Mouse (Mus musculus) hindbrain, embryonic 13.5 days (tissue): ENCODE measurements around the gene Poldip3. TPM values are rescaled to one million over a fixed set of nuclear protein-coding genes. Genes with fewer than 3 reads are reported as not detected.
A peak's percentile ranks its signal among the peaks of the same experiment; 100 is the strongest.

Experiments used
- ATAC-seq: fragments of 200-750 bp; cut with Nextera tagmentation; 2 replicates; pipeline ENCODE4 v1.8.0; 2017; ENCODE audit warnings: moderate TSS enrichment; ENCODE audit not compliant: low FRiP score
- H3K27ac ChIP-seq: fragments of 300-500 bp; sonication (generic); 2 replicates; pipeline ENCODE4 v1.5.1; 2015; ENCODE audit warnings: inconsistent platforms, mild to moderate bottlenecking, moderate library complexity
- H3K27me3 ChIP-seq: fragments of 300-500 bp; sonication (generic); 2 replicates; pipeline ENCODE4 v1.6.1; 2015; ENCODE audit warnings: mild to moderate bottlenecking, inconsistent platforms
- H3K36me3 ChIP-seq: fragments of 300-500 bp; sonication (generic); 2 replicates; pipeline ENCODE4 v1.6.1; 2015; ENCODE audit warnings: mild to moderate bottlenecking, inconsistent platforms
- H3K4me1 ChIP-seq: fragments of 300-500 bp; sonication (generic); replicated peaks from 2 replicates; pipeline ENCODE4 v1.6.1; 2015; ENCODE audit warnings: inconsistent platforms
- H3K4me2 ChIP-seq: fragments of 300-500 bp; sonication (generic); 2 replicates; pipeline ENCODE4 v1.6.1; 2015; ENCODE audit warnings: inconsistent platforms, mild to moderate bottlenecking, moderate library complexity
- H3K4me3 ChIP-seq: fragments of 300-500 bp; sonication (generic); 2 replicates; pipeline ENCODE4 v1.5.1; 2015; ENCODE audit warnings: mild to moderate bottlenecking, inconsistent platforms
- H3K9ac ChIP-seq: fragments of 300-500 bp; sonication (generic); 2 replicates; pipeline ENCODE4 v1.6.1; 2015; ENCODE audit warnings: mild to moderate bottlenecking, inconsistent platforms
- H3K9me3 ChIP-seq: fragments of 300-500 bp; sonication (generic); 2 replicates; pipeline ENCODE4 v1.6.1; 2016; ENCODE audit warnings: inconsistent platforms
- WGBS: fragments of 180-500 bp; shearing (Covaris S2); methylation state at CpG from one replicate; pipeline ENCODE4 v1.1.7; 2015; 5-methylcytosine and 5-hydroxymethylcytosine counted together
- polyA plus RNA-seq: library from polyadenylated mRNA; unstranded; fragments of >200 nt; fragmentation: Nextera tagmentation; extraction: Ambion mirVana; gene quantifications from 2 replicates; pipeline ENCODE4 v1.2.1, GENCODE M21; 2015

The Poldip3 gene
- polyA plus RNA-seq, 1 experiment from 2014 or later, result 144 TPM

- no peaks in the 10 kb centered on the region for H3K27me3 ChIP-seq
- no peaks in the 10 kb centered on the region for H3K9me3 ChIP-seq
- H3K4me1 ChIP-seq, result peaks cover 52% of the 10 kb centered on the region
- H3K4me3 ChIP-seq, result no peak overlapping the region
- H3K9ac ChIP-seq, result peak overlapping the region; percentile 92
- H3K4me2 ChIP-seq, result 0 out of 2 replicates have a peak overlapping the region, but pooled peaks have one; percentile 73
- no peak overlapping the region for H3K27ac ChIP-seq
- peaks cover 9% of the 10 kb centered on the region; the same call in 1 of the 2 replicates for H3K36me3 ChIP-seq
- 87% methylated on average over 8 of the region's 8 CpGs for WGBS
- ATAC-seq, result no peak
These were observed 20.9 kb upstream of the Poldip3 start for GRCm38 (mm10) chr15:83169772-83170722.

DNA sequence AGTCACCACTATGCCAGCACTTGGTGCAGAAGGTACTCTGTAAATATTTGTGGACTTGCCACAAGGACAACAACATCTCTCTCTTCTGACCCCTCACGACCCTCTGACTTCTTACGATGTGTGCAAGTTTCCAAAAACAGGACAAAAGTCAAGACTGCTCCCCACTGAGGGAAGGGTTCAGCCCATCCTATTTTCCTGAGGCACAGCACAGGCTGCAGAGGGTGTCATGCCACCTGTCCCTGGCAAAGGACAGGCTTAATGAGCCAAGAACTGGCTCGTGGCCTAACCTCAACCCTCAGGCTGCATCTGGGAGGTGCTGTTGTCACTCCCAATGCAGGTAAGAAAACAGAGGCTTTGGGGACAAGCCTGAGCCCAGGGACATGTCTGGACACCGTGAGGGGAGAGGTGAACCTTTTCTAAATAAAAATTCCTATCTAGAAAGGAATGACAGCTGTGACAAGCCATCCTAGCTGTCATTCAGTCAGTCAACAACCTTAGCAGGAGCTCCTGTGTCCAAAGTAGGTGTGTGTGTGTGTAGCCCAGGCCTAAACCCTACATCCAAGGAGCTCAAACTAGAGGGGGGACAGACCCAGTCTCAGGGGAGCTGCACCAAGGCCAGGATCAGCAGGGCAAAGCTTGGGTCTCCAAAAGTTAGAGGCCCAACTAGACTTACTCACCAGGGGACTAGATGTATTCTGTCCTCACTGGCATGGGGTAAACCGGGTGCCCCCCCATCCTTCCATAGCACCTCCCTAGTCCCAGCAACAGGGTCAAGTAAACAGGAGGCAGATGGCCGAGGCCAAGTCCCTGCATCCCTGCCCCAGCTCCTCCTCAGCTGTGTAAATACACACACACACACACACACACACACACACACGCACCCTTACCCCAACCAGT, 19.9 kb upstream of the Poldip3 start:
- Histone ChIP-seq H3K4me3 (no peak overlapping the region), H3K4me2 (0 out of 2 replicates have a peak overlapping the region, but pooled peaks have one; percentile 4), H3K27me3 (no peaks in the 10 kb centered on the region), H3K36me3 (peaks cover 13% of the 10 kb centered on the region), H3K9ac (no peak overlapping the region; the same call in 1 of the 2 replicates), H3K9me3 (no peaks in the 10 kb centered on the region), H3K27ac (no peak overlapping the region), H3K4me1 (peaks cover 52% of the 10 kb centered on the region)
- no peak for ATAC-seq
- WGBS, result 82% methylated on average over 7 of the region's 7 CpGs

DNA sequence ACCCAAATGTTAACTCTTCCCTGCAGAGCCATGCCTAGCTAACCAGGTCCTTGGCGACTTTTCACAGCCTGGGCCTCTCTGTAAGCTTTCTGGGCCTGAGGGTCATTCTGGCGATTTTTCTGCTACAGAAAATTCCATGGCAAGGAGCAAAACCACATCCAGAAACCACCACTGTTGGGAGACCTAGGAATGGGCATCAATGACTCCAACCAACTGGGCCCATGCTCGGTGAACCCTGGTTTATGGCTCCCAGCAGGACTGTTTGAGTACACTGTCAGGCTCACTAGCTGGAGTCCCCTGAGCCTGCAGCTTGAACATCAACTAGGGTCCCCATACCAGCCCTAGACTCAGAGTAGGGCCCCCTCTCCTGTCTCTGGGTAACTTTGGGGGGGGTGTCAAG, 19.1 kb upstream of the Poldip3 start:
- 85% methylated on average over 3 of the region's 3 CpGs for WGBS
- H3K36me3 ChIP-seq, result peaks cover 13% of the 10 kb centered on the region
- no peak for ATAC-seq
- H3K4me1 ChIP-seq, result peaks cover 52% of the 10 kb centered on the region
- H3K4me2 ChIP-seq, result no peak overlapping the region
- no peak overlapping the region for H3K9ac ChIP-seq
- H3K9me3 ChIP-seq, result no peaks in the 10 kb centered on the region
- H3K4me3 ChIP-seq, result no peak overlapping the region
- H3K27me3 ChIP-seq, result no peaks in the 10 kb centered on the region
- no peak overlapping the region for H3K27ac ChIP-seq

DNA sequence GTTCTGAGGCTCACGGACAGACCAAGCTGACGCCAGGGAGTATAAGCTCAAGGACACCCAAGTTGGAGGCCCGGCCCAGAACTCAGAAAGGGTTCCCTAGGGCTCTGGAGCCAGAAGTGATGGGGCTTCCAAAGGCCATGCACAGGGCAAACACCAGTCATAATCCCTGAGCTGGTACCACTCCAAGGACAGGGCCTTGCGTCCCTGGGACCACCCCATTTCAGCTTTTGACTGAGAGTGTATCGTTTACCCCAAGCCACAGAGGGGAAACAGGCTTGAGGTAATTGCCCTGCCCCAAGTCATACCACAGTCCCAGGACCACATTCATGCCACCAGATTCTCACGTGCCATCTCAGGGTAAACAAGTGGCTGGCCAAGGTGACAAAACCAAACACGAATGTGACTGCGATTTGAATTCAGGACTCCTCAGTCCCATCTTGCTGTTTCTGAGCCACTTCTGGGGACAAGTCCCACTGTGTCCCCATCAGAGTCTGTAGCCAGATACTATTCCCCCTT, 18.4 kb upstream of the Poldip3 start:
- peaks cover 20% of the 10 kb centered on the region for H3K36me3 ChIP-seq
- H3K27ac ChIP-seq, result no peak overlapping the region
- no peaks in the 10 kb centered on the region for H3K9me3 ChIP-seq
- H3K4me2 ChIP-seq, result no peak overlapping the region
- H3K27me3 ChIP-seq, result no peaks in the 10 kb centered on the region
- WGBS, result 91% methylated on average over 8 of the region's 8 CpGs
- no peak overlapping the region for H3K4me3 ChIP-seq
- no peak overlapping the region for H3K9ac ChIP-seq
- ATAC-seq, result no peak
- H3K4me1 ChIP-seq, result peaks cover 45% of the 10 kb centered on the region

DNA sequence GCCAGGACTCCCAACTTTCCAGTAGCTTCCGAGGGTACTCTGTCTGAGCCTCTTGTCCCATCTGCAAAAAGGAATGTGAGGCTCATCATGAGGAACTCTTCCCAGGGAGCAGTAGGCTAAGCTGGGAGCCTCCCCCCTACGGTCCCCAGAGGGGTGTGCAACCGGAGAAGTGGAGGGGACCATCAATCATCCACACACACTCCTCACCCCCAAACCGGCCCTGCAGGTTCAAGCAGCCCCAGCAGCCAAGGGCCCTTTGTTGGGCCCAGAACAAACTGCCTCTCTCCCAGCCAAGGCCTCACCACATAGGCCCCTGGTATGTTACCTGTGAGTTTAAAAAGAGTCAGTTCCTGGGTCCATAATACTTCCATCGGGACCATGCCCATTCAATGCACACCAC, 17.9 kb upstream of the Poldip3 start:
- Histone ChIP-seq H3K27me3 (no peaks in the 10 kb centered on the region), H3K36me3 (peaks cover 25% of the 10 kb centered on the region), H3K27ac (no peak overlapping the region), H3K4me3 (no peak overlapping the region), H3K4me2 (no peak overlapping the region), H3K9me3 (no peaks in the 10 kb centered on the region), H3K9ac (no peak overlapping the region), H3K4me1 (peaks cover 44% of the 10 kb centered on the region)
- ATAC-seq, result no peak
- WGBS, result 68% methylated on average over 5 of the region's 5 CpGs

DNA sequence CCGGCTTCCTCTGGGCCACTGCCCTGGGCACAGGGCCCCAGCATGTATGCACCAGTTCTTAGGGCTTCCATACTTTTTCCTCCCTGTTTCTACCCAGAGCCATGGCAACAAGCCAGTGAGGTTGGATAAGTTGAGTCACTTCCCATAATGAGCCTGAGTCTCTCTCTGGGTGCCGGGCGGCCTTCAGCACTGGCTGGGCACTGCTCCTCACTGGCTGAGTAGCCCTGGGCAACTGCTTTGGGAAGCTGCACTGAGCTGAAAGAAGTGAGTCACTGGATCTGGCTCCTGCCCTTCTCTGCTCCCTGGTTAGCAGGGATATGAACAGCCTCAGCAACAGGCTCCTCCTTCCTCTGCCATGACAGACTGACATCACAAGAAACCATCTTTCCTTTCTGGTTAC, 17.5 kb upstream of the Poldip3 start:
- H3K9me3 ChIP-seq, result no peaks in the 10 kb centered on the region
- H3K9ac ChIP-seq, result no peak overlapping the region
- 83% methylated on average over 3 of the region's 3 CpGs for WGBS
- no peak overlapping the region for H3K27ac ChIP-seq
- ATAC-seq, result no peak
- H3K36me3 ChIP-seq, result peaks cover 29% of the 10 kb centered on the region
- no peak overlapping the region for H3K4me2 ChIP-seq
- H3K4me1 ChIP-seq, result peaks cover 46% of the 10 kb centered on the region
- H3K27me3 ChIP-seq, result no peaks in the 10 kb centered on the region
- H3K4me3 ChIP-seq, result no peak overlapping the region

DNA sequence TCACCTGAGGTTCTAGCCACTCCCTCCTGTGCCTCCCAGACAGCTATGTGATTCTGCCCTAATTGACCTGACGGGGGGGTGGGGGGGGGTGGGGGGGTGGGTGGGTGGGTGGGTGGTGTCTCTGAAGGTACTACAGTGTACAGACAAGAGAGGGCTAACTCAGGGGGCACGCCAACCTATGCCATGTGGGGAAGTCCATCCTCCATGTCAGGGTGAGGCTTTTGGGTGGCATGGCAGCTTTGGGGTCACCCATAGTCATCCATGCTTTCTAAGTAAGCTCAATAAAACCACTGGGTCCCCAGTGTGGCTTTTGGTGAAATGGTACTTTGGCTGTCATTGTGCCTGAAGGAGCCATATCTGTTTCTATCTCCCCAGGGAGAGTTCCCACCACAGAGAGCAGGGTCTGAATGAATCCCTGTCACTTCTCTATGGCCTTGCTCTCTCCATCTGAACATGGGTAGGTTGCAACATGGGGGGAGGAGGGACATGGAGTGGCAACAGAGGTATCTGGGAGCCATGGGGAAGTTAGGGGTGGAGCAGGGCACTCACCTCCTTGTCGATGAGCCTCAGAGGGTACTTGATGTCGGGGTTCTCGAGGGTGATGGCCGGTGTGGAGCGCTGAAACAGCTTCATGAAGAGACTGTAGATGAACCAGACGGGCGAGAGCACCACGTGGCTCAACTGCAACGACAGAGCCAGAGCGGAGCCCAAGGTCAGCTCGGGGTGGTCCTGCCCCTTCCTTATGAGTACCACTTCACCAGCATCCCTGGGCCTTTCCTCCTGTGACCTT, 16.5 kb upstream of the Poldip3 start:
- H3K36me3 ChIP-seq, result peaks cover 37% of the 10 kb centered on the region
- ATAC-seq, result no peak
- no peak overlapping the region for H3K4me2 ChIP-seq
- H3K27ac ChIP-seq, result no peak overlapping the region
- no peaks in the 10 kb centered on the region for H3K9me3 ChIP-seq
- H3K4me1 ChIP-seq, result peaks cover 44% of the 10 kb centered on the region
- no peaks in the 10 kb centered on the region for H3K27me3 ChIP-seq
- H3K9ac ChIP-seq, result no peak overlapping the region
- no peak overlapping the region for H3K4me3 ChIP-seq
- WGBS, result 93% methylated on average over 13 of the region's 13 CpGs

DNA sequence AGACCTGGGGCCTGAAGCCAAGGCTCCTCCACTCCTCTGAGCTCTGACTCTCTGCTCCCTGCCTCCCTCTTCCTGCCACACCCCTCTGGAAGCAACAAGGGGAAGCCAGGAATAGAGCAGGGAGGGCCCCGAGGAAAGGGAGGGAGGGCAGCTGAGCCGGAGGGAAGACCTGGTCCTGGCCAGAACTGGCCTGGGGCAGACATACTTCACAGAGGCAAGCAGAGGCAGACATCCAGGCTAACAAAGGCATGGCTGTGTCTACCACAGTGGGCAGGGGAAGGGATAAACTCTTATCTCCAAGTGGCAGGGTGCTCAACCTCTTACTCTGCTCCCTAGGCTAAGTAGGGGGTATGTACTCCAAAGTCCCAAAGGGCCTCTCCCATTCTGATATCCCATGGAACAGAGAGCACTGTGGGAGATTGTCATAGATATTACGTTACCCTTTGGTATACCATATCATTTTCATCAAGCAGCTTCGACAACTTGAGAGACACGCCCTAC, 15.8 kb upstream of the Poldip3 start:
- H3K4me2 ChIP-seq, result no peak overlapping the region
- H3K4me3 ChIP-seq, result no peak overlapping the region
- 71% methylated on average over 4 of the region's 5 CpGs for WGBS
- H3K27me3 ChIP-seq, result no peaks in the 10 kb centered on the region
- no peak for ATAC-seq
- no peak overlapping the region for H3K9ac ChIP-seq
- no peak overlapping the region for H3K27ac ChIP-seq
- peaks cover 44% of the 10 kb centered on the region for H3K36me3 ChIP-seq
- H3K4me1 ChIP-seq, result peaks cover 37% of the 10 kb centered on the region
- no peaks in the 10 kb centered on the region for H3K9me3 ChIP-seq

DNA sequence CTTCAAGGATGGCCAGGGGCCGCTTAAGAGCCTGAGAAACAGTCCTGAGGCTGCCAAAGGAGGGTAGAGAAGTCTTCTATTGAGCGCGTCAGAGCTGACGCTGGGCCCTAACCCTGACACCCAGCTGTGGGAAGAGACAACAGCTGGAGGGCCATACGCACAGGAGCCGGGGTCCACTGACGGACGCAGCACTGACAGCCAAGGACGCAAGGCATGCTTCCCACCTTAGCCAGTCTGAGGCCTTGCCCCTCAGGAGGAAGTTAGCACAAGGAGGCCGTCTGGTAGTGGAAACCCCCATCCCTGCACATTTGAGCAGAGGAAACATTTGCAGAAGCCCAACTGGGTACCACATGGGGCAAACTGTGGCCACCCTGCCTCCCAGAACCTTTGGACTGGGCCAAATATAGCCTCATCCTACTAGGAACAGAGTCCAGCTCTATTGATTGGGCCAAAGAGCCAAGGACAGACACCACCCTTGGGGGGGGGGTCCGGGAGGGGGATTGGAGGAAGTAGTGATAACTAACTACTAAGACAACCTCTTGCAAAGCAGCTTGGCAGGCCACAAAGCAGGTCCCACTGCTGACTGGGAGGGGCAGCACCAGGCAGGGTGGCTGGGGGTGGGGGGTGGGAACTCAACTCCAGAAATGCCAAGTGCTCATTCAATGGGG, 13.8 kb upstream of the Poldip3 start:
- H3K4me1 ChIP-seq, result peaks cover 24% of the 10 kb centered on the region
- H3K36me3 ChIP-seq, result peaks cover 65% of the 10 kb centered on the region
- ATAC-seq, result no peak
- no peaks in the 10 kb centered on the region for H3K27me3 ChIP-seq
- no peak overlapping the region for H3K4me2 ChIP-seq
- no peak overlapping the region for H3K27ac ChIP-seq
- no peak overlapping the region for H3K9ac ChIP-seq
- 87% methylated on average over 11 of the region's 11 CpGs for WGBS
- no peak overlapping the region for H3K4me3 ChIP-seq
- H3K9me3 ChIP-seq, result no peaks in the 10 kb centered on the region

GRCm38 (mm10) chr15:83162001-83162400, 12.8 kb upstream of the Poldip3 start:
- no peak for ATAC-seq
- Histone ChIP-seq H3K9me3 (0 out of 2 replicates have a peak, but pooled peaks cover 3% of the 10 kb centered on the region), H3K4me3 (no peak overlapping the region), H3K4me2 (no peak overlapping the region), H3K36me3 (peaks cover 71% of the 10 kb centered on the region), H3K27ac (no peak overlapping the region), H3K27me3 (no peaks in the 10 kb centered on the region), H3K9ac (0 out of 2 replicates have a peak overlapping the region, but pooled peaks have one; percentile 24), H3K4me1 (peaks cover 17% of the 10 kb centered on the region)
- 87% methylated on average over 4 of the region's 4 CpGs for WGBS
